Mouse (Mus musculus): ENCODE results near the gene Gm48552.

- TF ChIP-seq GATA1 (IDR thresholded peaks at IDR 0.05; ENCODE audit: low read length) (0 out of 2 replicates have a peak, but pooled peaks have one; percentile 4), TAL1 (IDR thresholded peaks at IDR 0.05; ENCODE audit: low read length) (no peak)
These were observed 37.0 kb upstream of the Gm48552 start for GRCm38 (mm10) chr10:81351678-81352291.

Data from erythroblast, embryonic 14.5 days (primary cell).